Mouse (Mus musculus) heart, adult 2 months (tissue): ENCODE results near the gene Pakap.

ENCODE experiments used
- CTCF ChIP-seq: fragments of 200-600 bp; IDR thresholded peaks from 2 replicates; pipeline ENCODE4 v1.8.1; 2022; ENCODE audit warnings: antibody characterized with exemption, mild to moderate bottlenecking, moderate library complexity
- EP300 ChIP-seq: fragments of 200-500 bp; IDR thresholded peaks from 2 replicates; pipeline ENCODE4 v1.6.1; 2011; ENCODE audit warnings: low read depth, low read length, control low read depth; ENCODE audit not compliant: insufficient read depth
- POLR2A ChIP-seq: fragments of 200-500 bp; IDR thresholded peaks from 2 replicates; pipeline ENCODE4 v1.6.1; 2011; ENCODE audit warnings: mild to moderate bottlenecking, low read depth, low read length, control low read depth; ENCODE audit not compliant: insufficient read depth

DNA sequence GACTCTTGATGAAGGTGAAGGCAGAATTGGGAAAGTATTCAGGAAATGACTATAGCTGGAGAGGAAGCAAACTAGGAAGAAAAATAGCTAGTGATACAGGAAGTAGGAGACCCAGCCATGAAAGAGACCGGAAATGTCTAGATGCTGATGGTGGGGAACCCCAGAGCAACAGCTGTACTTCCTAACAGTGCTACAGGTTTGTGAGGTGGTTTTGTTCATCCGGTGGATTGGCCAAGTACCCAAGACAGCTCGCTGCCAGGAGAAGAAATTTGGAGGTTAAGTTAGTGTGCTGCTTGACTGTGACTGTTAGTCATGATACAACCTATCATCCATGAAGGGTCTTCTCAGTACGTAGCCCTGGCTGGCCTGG, 245.6 kb downstream of the Pakap start:
- no peak for TF ChIP-seq POLR2A
- no peak for TF ChIP-seq CTCF
- TF ChIP-seq EP300, result no peak
